Mouse (Mus musculus) splenic B cell, adult 2 months (primary cell): ENCODE results near the gene Dnase1l2.
A peak's percentile ranks its signal among the peaks of the same experiment; 100 is the strongest.

Experiments
- DNase-seq: peaks from one replicate; pipeline ENCODE4 v3.0.0-alpha.2; 2011; ENCODE audit warnings: low read depth, low spot score
- H3K27me3 ChIP-seq: 2 replicates; pipeline ENCODE4 v1.6.1; 2012; ENCODE audit warnings: mild to moderate bottlenecking, low read length, moderate library complexity, mixed read lengths; ENCODE audit not compliant: control insufficient read depth, poor library complexity, insufficient read depth, severe bottlenecking
- H3K36me3 ChIP-seq: 2 replicates; pipeline ENCODE4 v1.6.1; 2012; ENCODE audit warnings: mild to moderate bottlenecking, low read length, moderate library complexity, mixed read lengths; ENCODE audit not compliant: control insufficient read depth, poor library complexity, insufficient read depth, severe bottlenecking

Gene Dnase1l2

DNA sequence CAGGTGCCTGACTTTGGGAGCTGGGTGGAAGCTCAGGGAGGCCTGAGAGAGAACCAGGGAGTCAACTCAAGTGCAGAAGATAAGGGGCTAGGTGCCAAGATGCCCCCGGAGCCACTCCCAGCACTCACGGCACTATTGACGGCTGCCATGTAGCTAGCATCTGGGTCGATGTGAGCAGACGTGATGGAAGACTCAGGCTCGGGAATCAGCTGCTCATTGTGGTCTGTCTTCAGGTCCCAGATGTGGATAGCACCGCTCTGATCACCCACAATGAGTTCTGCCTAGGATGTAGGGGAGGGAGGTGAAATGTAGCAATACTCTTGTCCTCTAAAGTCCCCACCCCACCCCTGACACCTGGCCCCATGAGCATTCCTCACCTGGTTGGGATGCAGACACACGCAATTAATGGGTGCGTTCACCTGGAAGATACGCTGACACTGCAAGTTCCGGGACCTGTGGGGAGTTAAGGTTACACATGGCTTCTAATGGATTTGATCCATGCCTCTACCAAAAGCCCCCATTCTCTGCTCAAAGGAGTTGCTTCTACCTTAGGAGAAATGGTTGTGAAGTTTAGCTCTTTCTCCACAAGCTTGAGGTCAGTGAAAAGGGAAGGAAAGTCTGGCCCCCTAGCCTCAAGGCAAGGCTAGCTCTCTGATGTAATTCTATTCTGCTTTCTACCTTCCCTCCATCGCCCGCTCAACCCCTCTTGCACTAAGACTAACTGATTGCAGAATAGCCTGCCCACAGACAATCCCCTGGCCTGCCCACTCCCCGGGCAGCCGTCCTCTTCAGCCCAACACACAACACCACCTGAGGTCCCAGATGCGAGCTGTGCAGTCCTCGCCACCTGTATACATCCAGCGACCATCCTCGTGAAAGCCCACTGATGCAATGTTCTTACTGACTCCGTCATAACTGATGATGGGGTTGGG is 34.4 kb upstream of the Dnase1l2 start:
- Histone ChIP-seq H3K27me3 (no peaks in the 10 kb centered on the region; the same call in 1 of the 2 replicates), H3K36me3 (peaks cover 8% of the 10 kb centered on the region)
- DNase-seq: no peak

DNA sequence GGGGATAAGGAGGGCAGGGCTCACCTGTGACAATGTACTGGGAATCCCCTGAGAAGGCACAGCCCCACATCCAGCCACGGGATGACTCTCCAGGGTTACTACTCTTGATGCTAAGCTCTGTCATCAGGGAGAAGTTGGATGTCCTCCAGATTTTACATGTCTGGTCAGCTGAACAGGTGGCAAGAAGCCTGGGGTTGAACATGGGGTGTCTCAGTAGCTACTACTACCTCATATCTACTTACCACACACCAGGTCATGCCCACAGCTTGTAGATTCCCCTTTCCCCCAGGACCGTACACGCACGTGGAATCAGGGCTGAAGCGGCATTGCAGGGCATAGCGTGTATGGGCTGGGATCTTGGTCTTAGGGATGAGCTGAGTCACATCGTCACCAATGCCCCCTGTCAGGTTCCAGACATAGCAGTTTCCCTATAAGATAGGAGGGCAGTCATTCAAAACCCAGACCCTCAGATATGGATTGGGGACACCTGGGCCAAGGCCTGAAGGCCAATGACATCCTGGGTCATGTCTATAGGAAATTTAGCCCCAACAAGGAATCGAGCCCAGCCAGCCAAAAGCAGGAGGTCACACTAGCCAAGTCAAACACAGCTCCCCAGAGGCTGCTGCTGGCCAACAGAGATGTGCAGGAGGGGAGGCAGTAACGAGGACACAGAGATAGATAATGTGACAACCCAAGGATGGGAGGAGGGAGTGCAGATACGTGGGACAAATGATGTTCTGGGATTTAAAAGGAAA is 33.3 kb upstream of the Dnase1l2 start:
- Histone ChIP-seq H3K27me3 (no peaks in the 10 kb centered on the region), H3K36me3 (peaks cover 8% of the 10 kb centered on the region)
- DNase-seq: no peak

DNA sequence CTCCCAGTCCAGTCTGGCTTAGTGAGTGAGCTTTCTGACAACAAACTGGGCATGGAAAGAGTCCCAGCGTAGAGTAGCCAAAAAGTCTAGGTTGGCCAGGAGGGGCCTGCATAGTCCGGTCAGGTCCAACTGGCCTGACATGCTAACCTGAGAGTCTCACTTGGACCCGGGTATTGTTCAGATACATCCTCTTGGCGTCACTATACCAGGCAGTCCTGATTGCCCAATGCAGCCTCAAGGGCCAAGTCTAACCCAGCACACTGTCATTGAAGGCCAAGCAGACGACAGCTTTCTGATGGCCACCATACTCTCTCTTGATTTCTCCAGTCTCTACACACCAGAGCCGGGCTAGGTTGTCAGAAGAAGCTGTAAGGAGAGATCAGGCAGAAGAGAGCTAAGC is 32.7 kb upstream of the Dnase1l2 start:
- Histone ChIP-seq H3K27me3 (no peaks in the 10 kb centered on the region), H3K36me3 (peaks cover 8% of the 10 kb centered on the region)
- DNase-seq: no peak

DNA sequence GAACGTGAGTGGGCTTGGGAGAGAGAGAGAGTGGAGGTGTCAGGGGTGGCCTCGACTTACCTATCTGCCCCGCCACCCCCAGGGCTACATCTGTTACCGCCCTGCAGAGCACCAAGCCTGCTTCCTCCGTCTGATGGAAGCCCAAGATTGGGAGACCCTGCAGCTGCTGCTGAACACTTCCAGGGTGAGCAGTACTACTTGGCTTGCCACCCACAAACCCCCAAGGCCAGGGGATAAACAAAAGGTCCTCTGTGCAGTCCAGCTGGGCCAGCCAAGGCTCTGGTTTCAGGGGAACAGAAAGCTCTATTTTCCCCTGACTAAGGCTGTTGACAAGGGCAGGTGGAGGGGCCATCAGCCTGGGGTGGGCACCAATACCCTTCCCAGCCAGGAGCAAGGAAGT is 31.7 kb upstream of the Dnase1l2 start:
- Histone ChIP-seq H3K27me3 (no peaks in the 10 kb centered on the region), H3K36me3 (peaks cover 8% of the 10 kb centered on the region)
- no peak for DNase-seq

DNA sequence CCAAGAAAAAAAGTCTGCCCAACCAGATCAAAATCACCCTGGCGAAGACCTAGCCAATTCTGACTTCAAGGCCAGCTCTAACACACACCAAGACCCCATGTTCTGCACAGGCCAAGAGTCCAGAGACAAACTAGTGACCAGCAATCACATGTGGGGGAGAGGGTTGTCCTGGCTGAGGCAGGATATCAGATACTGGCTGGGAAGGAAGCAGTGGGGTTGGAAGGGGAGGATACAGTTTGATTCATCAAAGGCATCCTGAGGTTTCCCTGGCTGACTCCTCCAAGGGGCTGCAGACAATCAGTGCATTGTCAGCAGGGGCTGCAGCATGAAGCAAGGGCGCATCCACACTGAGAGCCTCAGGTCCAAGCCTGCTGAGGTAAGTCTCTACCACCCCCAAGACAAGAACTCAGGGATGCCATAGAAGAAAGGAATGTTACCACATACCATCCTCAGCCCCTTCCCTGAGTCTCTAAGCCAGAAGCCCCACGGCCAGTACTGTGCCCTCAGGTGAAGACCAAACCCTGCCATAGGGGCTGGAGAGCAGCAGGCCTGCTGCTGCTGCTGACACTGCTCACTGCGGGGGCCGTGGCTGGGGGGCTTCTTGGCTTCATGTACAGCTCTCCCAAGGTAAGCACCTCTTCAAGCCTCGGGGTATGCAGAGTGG is 30.8 kb upstream of the Dnase1l2 start, which contains the start of gene Bricd5:
Gene Bricd5 (plus strand): TSS at position 273 of the 664 bp plus-strand sequence.
- Histone ChIP-seq H3K36me3 (peaks cover 8% of the 10 kb centered on the region), H3K27me3 (no peaks in the 10 kb centered on the region)
- no peak for DNase-seq

DNA sequence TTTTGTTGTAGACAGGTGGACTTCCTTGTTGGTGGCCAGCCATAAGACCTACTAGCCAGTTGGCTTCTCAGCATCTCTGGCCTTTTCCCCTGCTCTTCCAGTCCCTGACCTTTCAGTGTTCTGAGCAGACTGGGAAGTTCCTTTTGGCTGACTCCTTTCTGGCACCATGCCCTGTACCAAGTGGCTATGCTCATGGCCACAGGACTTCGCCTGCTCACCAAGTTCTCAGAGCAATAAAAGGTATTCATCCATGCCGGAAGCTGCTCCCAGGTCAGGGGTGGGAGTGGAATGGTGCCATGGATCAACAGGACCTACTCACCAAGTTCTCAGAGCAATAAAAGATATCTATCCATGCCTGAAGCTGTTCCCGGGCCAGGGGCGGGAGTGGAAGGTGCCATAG is 29.6 kb upstream of the Dnase1l2 start:
- Histone ChIP-seq H3K27me3 (no peaks in the 10 kb centered on the region), H3K36me3 (peaks cover 8% of the 10 kb centered on the region)
- DNase-seq: no peak

DNA sequence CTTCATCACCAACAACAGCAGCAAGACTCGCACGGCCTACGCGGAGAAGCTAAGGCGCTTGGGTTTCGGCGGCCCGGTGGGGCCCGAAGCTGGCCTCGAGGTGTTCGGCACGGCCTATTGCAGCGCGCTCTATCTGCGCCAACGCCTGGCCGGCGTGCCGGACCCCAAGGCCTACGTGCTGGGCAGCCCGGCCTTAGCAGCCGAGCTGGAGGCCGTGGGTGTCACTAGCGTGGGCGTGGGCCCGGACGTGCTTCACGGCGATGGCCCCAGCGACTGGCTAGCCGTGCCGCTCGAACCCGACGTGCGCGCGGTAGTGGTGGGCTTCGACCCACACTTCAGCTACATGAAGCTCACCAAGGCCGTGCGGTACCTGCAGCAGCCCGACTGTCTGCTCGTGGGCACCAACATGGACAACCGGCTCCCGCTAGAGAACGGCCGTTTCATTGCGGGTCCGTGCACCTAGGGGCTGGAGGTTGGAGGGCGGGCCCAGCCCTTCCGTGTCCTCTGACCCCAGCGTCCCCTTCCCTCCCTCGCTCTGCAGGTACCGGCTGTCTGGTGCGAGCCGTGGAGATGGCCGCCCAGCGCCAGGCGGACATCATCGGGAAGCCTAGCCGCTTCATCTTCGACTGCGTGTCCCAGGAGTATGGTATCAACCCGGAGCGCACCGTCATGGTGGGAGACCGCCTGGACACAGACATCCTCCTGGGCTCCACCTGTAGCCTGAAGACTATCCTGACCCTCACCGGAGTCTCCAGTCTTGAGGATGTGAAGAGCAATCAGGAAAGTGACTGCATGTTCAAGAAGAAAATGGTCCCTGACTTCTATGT is 28.0 kb upstream of the Dnase1l2 start:
- peaks cover 5% of the 10 kb centered on the region; the same call in 1 of the 2 replicates for H3K36me3 ChIP-seq
- H3K27me3 ChIP-seq: no peaks in the 10 kb centered on the region
- DNase-seq: no peak

DNA sequence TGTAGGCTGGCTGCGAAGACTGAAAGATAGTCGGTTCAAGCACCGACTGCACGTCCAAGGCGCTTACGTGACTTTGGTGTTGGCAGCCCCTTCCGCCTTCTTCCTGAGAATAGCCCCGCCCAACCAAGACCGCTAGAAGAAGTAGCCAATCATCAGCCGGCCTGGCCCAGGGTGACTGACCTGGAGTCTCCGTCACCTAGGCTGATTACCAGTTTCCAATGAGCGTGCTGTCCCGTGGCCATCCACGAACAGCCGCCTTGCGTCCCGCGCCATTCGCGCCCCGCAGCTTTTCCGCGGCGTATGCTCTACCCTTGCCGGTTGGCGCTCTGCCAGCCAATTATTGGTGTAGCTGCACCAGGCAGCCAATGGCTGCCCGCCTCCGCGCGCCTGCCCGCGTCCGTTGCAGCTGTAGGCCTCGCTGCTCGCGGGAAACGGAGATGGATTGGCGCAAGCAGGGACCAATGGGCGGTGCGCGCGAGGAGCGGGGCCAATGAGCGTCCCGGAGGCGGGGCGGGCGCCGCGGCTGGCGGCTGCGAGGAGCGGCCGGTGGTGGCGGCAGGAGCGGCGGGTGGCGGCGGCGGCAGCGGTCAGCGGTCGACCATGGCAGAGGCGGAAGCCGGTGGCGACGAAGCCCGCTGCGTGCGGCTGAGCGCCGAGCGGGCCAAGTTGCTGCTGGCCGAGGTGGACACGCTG is 27.2 kb upstream of the Dnase1l2 start, which contains the start of the genes E4f1 and Pgp:
Gene E4f1 (minus strand): TSS at position 404 of the 693 bp plus-strand sequence.
Gene Pgp (plus strand): TSS at position 483 of the 693 bp plus-strand sequence.
- Histone ChIP-seq H3K36me3 (no peaks in the 10 kb centered on the region), H3K27me3 (no peaks in the 10 kb centered on the region)
- DNase-seq: peak; percentile 98

DNA sequence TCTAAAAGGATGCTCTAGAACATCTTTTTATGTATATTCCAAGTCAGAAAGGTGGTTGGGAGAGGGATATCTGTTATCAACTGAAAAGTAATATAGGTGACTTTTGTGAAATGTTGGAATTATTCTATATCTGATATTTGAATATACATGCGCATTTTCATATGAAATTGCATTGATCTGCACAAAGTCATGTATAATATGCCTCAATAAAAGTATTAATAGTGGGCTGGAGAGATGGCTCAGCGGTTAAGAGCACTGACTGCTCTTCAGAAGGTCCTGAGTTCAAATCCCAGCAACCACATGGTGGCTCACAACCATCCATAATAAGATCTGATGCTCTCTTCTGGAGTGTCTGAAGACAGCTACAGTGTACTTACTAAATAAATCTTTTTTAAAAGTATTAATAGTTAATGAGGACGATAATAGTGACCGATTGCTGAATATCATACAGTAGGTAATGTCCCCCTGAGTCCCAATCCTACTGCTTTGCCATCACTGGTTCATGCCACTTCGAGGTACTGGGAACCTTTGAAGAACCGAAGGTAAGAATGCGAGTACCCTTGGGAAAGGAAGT is 26.5 kb upstream of the Dnase1l2 start:
- no peak for DNase-seq
- no peaks in the 10 kb centered on the region for H3K36me3 ChIP-seq
- no peaks in the 10 kb centered on the region for H3K27me3 ChIP-seq

DNA sequence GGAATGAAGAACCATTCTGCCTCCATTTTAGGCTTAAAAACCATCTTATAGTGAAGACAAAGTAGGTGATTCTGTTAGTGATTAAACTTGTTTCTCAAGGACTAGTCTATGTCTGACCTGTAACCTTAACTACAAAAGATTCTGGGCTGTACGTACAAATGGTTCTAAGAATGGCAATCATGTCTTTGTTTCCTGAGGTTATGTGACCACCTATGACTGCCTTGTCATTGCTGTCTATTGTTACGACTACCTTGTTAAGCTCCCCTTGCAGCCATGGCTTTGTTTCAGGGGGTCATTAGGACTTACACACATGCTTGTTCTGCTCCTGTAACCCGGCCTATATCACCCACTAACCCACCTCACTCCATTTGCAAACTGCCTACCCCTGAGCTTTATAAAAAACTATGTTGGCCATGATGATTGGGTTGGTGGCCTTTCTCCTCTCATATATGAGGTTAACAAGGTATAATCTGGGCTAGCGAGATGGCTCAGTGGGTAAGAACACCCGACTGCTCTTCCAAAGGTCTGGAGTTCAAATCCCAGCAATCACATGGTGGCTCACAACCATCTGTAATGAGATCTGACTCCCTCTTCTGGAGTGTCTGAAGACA is 25.8 kb upstream of the Dnase1l2 start:
- H3K36me3 ChIP-seq: no peaks in the 10 kb centered on the region
- no peak for DNase-seq
- no peaks in the 10 kb centered on the region for H3K27me3 ChIP-seq

DNA sequence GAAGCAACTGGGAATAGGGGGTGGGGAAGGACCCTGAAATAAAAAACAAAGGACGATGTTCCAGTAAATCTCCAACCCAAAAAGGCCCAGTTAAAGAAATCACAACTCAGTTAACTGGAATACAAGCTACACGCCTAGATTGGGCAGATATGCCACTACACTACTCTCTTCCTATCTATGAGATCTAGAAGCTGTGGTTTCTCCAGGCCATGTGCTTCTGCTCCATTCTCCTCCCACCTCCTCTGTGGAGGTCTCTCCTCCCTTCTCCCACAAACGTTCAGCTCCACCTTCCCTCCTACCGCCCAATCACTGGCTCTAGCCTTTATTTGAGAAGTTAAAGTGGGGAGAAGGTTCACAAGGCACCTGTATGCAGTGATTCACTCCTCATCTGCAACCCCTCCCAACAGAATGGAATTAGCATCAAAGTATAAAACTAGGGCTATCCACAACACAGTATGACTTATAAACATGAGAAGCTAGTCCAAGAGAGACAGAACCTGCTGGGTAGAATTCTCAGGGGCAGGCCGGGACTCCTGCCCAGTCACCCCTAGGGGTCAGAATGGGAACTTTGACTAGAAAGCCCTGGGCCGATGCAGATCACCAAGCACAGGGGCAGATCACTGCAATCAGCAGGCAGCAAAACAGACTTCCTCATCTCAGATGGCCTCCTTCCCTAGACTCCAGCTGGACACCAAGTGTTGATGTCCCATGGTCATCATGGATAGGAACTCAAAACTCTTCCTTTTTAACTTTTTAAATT is 20.6 kb upstream of the Dnase1l2 start:
- no peaks in the 10 kb centered on the region for H3K36me3 ChIP-seq
- H3K27me3 ChIP-seq: no peaks in the 10 kb centered on the region
- peak; percentile 40 for DNase-seq

DNA sequence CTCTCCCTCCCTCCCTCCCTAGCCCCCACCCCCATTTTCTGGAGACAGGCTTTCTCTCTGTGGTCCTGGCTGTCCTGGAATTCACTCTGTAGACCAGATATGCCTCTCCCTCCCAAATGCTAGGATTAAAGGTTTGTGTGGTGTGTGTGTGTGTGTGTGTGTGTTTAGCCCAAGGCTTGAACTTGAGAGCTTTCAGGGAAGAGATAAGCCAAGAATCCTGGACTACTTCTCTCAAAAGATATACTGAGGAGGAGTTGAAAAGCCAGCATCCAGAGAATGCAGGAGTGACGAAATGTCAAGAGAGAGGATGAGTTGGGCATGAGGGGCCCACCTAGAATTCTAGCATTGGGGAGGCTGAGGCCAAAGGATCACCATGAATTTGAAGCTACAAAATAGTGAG is 20.0 kb upstream of the Dnase1l2 start:
- DNase-seq: no peak
- Histone ChIP-seq H3K27me3 (no peaks in the 10 kb centered on the region), H3K36me3 (no peaks in the 10 kb centered on the region)
